Mouse (Mus musculus) limb, embryonic 13.5 days (tissue): ENCODE results near the gene Selenoo. TPM values are rescaled to one million over a fixed set of nuclear protein-coding genes. Genes with fewer than 3 reads are reported as not detected.

Experiments
- ATAC-seq: fragments of 200-750 bp; cut with Nextera tagmentation; 2 replicates; pipeline ENCODE4 v1.8.0; 2017; ENCODE audit warnings: low read depth, moderate number of reproducible peaks, moderate TSS enrichment; ENCODE audit not compliant: low FRiP score
- H3K27ac ChIP-seq: fragments of 300-500 bp; sonication (generic); 2 replicates; pipeline ENCODE4 v1.5.1; 2015; ENCODE audit warnings: inconsistent platforms, mild to moderate bottlenecking, moderate library complexity
- H3K27me3 ChIP-seq: fragments of 300-500 bp; sonication (generic); 2 replicates; pipeline ENCODE4 v1.6.1; 2015; ENCODE audit warnings: mild to moderate bottlenecking, inconsistent platforms
- H3K36me3 ChIP-seq: fragments of 300-500 bp; sonication (generic); 2 replicates; pipeline ENCODE4 v1.6.1; 2015; ENCODE audit warnings: inconsistent platforms, mild to moderate bottlenecking, moderate library complexity
- H3K4me1 ChIP-seq: fragments of 300-500 bp; sonication (generic); 2 replicates; pipeline ENCODE4 v1.6.1; 2015; ENCODE audit warnings: inconsistent platforms
- H3K4me2 ChIP-seq: fragments of 300-500 bp; sonication (generic); replicated peaks from 2 replicates; pipeline ENCODE4 v1.6.1; 2015; ENCODE audit warnings: inconsistent platforms, mild to moderate bottlenecking, moderate library complexity
- H3K4me3 ChIP-seq: fragments of 300-500 bp; sonication (generic); 2 replicates; pipeline ENCODE4 v1.5.1; 2015; ENCODE audit warnings: moderate library complexity, mild to moderate bottlenecking, inconsistent platforms
- H3K9ac ChIP-seq: fragments of 300-500 bp; sonication (generic); 2 replicates; pipeline ENCODE4 v1.6.1; 2015; ENCODE audit warnings: mild to moderate bottlenecking, inconsistent platforms
- H3K9me3 ChIP-seq: fragments of 300-500 bp; sonication (generic); 2 replicates; pipeline ENCODE4 v1.6.1; 2016; ENCODE audit warnings: inconsistent platforms
- WGBS: fragments of 180-500 bp; shearing (Covaris S2); methylation state at CpG from one replicate; pipeline ENCODE4 v1.1.7; 2015; 5-methylcytosine and 5-hydroxymethylcytosine counted together
- polyA plus RNA-seq: library from polyadenylated mRNA; unstranded; fragments of >200 nt; fragmentation: Nextera tagmentation; extraction: Ambion mirVana; gene quantifications from 2 replicates; pipeline ENCODE4 v1.2.1, GENCODE M21; 2015

The Selenoo gene
- polyA plus RNA-seq, 1 experiment from 2014 or later, result 19.0 TPM

DNA sequence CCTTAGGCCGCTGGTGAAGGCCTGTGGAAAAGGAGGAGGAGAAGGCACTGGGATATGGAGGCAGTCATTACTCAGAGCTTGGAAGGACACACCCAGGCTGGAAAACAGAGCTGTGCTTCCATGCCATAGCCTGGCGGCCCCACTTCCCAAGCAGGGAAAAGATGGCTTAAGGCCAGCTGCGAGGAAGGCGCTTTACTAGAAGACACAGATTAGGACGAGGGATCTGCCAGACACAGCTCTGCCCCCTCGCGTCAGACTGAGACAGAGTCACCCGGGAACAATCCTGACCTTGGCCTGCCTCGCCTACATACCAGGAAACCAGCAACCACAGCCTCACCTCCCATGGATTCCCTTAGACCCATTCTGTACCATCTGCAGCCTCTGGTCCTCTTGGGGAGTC lies 21.3 kb downstream of the Selenoo start:
- Histone ChIP-seq H3K27me3 (no peaks in the 10 kb centered on the region), H3K4me2 (no peak overlapping the region), H3K9me3 (no peaks in the 10 kb centered on the region), H3K27ac (no peak overlapping the region), H3K4me3 (no peak overlapping the region), H3K36me3 (peaks cover 96% of the 10 kb centered on the region), H3K9ac (no peak overlapping the region), H3K4me1 (no peaks in the 10 kb centered on the region)
- ATAC-seq, result no peak
- 89% methylated on average over 9 of the region's 9 CpGs for WGBS

DNA sequence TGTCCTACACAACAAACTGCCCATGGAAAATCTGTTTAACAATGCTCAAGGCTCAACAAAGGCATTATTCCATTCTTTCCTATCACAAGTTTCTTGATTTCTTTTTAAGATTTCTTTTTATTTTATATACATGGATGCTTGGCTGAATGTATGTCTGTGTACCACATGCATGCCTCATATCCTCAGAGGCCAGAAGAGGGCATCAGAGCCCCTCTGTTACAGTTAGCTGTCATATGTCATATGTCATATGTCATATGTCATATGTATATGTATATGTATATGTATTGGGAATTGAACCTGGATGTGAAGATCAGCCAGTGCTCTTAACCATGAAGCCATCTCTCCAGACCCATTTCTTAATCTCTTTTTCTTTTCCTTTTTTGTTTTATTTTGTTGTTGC lies 29.1 kb downstream of the Selenoo start:
- Histone ChIP-seq H3K4me3 (no peak overlapping the region), H3K9ac (no peak overlapping the region), H3K4me1 (peaks cover 31% of the 10 kb centered on the region), H3K36me3 (peaks cover 69% of the 10 kb centered on the region), H3K4me2 (no peak overlapping the region), H3K9me3 (no peaks in the 10 kb centered on the region), H3K27ac (no peak overlapping the region), H3K27me3 (no peaks in the 10 kb centered on the region)
- ATAC-seq, result no peak

DNA sequence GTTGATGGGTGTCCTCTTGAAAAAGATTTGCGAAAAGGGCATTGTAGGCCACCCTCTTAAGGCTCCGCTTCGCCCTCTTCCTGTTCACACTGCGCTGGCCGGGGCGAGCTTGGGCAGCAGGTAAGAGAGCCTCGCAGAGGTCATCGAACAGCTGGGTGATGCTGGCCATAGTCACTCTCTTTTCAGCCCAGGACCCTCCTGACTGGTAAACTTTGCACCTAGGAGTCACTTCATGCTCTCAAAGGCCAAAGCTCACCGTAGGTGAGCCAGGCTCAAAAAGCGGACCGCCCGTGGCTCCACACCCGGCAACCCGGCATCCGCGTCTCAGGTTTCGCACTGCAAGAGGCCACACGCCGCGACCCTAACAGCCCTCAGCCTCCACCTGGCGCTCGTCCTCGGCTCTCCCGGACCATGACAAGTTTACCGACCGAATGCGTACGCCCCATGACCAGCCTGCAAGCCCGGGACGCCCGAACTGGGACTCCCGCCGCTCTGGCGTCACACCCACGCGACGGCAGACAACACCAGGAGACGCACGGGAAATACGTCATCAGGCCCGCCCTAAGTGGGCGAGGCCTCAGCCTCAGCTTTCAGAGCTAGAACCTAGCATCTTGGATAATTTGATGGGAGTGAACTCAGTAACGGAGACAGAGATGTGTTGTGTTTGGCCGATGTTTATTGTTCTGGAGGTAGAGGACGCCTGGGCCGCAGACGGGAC lies 33.9 kb downstream of the Selenoo start, which contains the start of gene Tubgcp6:
TSS of gene Tubgcp6 (minus strand) at position 464 of the 718 bp plus-strand sequence.
- ATAC-seq, result peak; percentile 87
- Histone ChIP-seq H3K27ac (peak within 1 kb of the TSS; percentile 72; the same call in 1 of the 2 replicates), H3K9me3 (no peaks in the 10 kb centered on the region)

GRCm38 (mm10) chr15:89123595-89123994 lies 34.7 kb downstream of the Selenoo start:
- Histone ChIP-seq H3K4me3 (peak overlapping the region; percentile 88), H3K27me3 (no peaks in the 10 kb centered on the region), H3K4me1 (peaks cover 50% of the 10 kb centered on the region), H3K36me3 (peaks cover 26% of the 10 kb centered on the region), H3K4me2 (peak overlapping the region; percentile 96), H3K9me3 (no peaks in the 10 kb centered on the region), H3K27ac (peak overlapping the region; percentile 72; the same call in 1 of the 2 replicates), H3K9ac (peak overlapping the region; percentile 87)
- ATAC-seq, result no peak
- WGBS, result 31% methylated on average over 11 of the region's 11 CpGs

More for the DNA sequence above, 33.9 kb downstream of the Selenoo start, which contains the start of gene Tubgcp6:
- Histone ChIP-seq H3K4me3 (peak within 1 kb of the TSS; percentile 88), H3K9ac (peak within 1 kb of the TSS; percentile 87), H3K4me2 (peak within 1 kb of the TSS; percentile 96), H3K4me1 (peaks cover 46% of the 10 kb centered on the region), H3K27me3 (no peaks in the 10 kb centered on the region), H3K36me3 (peaks cover 33% of the 10 kb centered on the region)
- WGBS, result under 1% methylated on average over 47 of the region's 47 CpGs

DNA sequence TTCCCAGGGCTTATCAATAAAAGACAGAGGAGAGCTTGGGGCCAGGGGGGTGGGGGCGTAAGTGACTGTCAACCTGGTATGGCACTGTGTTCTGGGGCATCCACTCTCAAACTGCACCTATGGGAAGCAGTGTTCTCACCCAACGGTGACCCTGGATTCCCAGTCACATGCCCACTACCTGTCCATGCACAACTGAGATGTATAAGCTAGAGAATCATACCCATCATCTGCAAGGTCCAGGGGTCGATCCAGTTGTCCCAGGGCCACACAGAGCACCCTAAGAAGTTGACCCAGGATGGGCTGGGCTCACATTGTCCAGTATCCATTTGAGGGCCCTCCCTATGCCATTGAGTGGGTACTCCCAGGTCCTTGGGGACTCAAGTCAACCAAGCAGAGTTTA lies 35.4 kb downstream of the Selenoo start:
- no peak overlapping the region for H3K4me3 ChIP-seq
- no peak overlapping the region for H3K27ac ChIP-seq
- 91% methylated on average over 3 of the region's 3 CpGs for WGBS
- ATAC-seq, result no peak
- no peak overlapping the region; the same call in 1 of the 2 replicates for H3K9ac ChIP-seq
- no peaks in the 10 kb centered on the region for H3K27me3 ChIP-seq
- H3K4me2 ChIP-seq, result peak overlapping the region; percentile 96; the same call in 1 of the 2 replicates
- H3K9me3 ChIP-seq, result no peaks in the 10 kb centered on the region
- H3K4me1 ChIP-seq, result peaks cover 54% of the 10 kb centered on the region
- peaks cover 19% of the 10 kb centered on the region for H3K36me3 ChIP-seq

GRCm38 (mm10) chr15:89125351-89125750 lies 36.5 kb downstream of the Selenoo start:
- H3K27me3 ChIP-seq, result no peaks in the 10 kb centered on the region
- no peak overlapping the region for H3K4me2 ChIP-seq
- H3K4me1 ChIP-seq, result peaks cover 44% of the 10 kb centered on the region
- no peak for ATAC-seq
- 93% methylated on average over 9 of the region's 9 CpGs for WGBS
- no peaks in the 10 kb centered on the region for H3K9me3 ChIP-seq
- no peak overlapping the region for H3K4me3 ChIP-seq
- H3K36me3 ChIP-seq, result peaks cover 9% of the 10 kb centered on the region
- no peak overlapping the region for H3K9ac ChIP-seq
- no peak overlapping the region for H3K27ac ChIP-seq

DNA sequence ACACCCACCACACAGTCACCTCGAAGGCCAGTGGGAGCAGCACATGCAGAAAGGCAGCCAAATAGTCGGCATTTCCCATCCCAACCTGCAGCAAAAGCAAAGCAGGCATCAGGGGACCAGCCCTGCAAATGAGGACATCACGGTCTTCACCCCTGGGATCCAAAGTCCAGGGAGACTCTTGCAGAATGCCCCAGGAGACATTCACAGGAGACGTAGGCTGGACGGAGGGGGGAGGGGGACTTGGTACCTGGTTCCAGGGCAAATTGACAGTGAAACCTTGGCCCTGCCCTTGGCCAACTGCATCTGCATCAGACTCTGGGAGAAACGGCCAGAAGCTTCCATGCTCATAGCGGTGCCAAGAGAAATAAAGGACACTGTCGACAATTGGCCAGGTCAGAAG lies 37.7 kb downstream of the Selenoo start:
- no peak overlapping the region for H3K27ac ChIP-seq
- peaks cover 7% of the 10 kb centered on the region; the same call in 1 of the 2 replicates for H3K36me3 ChIP-seq
- ATAC-seq, result no peak
- H3K4me3 ChIP-seq, result no peak overlapping the region
- WGBS, result 88% methylated on average over 8 of the region's 8 CpGs
- H3K27me3 ChIP-seq, result no peaks in the 10 kb centered on the region
- peaks cover 31% of the 10 kb centered on the region for H3K4me1 ChIP-seq
- no peak overlapping the region for H3K9ac ChIP-seq
- H3K4me2 ChIP-seq, result no peak overlapping the region
- H3K9me3 ChIP-seq, result no peaks in the 10 kb centered on the region

DNA sequence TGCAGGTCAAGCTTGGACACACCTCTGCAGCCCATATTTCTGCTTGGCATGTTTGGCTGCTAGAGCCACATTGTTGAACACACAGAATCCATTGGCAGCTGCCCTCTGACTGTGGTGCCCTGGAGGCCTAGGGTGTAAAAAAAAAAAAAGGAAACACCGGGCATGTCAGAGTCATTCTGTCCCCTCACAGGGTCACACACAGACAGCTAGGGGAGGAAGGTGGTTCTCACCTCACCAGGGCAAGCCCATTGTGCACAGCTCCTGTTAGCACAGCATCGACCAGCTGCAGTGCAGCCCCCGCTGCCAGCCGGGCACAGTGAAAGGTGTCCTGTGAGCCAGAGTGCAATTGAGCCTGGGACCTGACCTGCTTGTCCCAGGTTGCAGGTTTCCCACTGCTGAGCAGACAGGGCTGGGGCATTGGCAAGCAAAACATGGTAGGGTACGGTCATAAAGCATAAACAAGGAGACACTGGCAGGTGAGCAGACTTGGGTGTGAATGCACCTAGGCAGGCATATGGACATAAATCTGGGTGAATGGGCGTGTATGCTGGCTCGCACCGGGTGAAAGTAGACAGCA lies 38.6 kb downstream of the Selenoo start:
- H3K4me3 ChIP-seq, result peak overlapping the region; percentile 63
- no peaks in the 10 kb centered on the region for H3K27me3 ChIP-seq
- H3K36me3 ChIP-seq, result peaks cover 7% of the 10 kb centered on the region; the same call in 1 of the 2 replicates
- H3K27ac ChIP-seq, result no peak overlapping the region
- peak overlapping the region; percentile 86 for H3K4me2 ChIP-seq
- WGBS, result 82% methylated on average over 8 of the region's 8 CpGs
- no peaks in the 10 kb centered on the region for H3K9me3 ChIP-seq
- H3K4me1 ChIP-seq, result peaks cover 23% of the 10 kb centered on the region
- ATAC-seq, result no peak
- H3K9ac ChIP-seq, result peak overlapping the region; percentile 75; the same call in 1 of the 2 replicates

- ATAC-seq, result peak; percentile 82
- Histone ChIP-seq H3K9ac (peak within 1 kb of the TSS; percentile 75), H3K27me3 (no peaks in the 10 kb centered on the region), H3K27ac (peak within 1 kb of the TSS; percentile 68), H3K4me3 (peak within 1 kb of the TSS; percentile 63), H3K9me3 (no peaks in the 10 kb centered on the region), H3K4me1 (peaks cover 19% of the 10 kb centered on the region), H3K36me3 (peaks cover 7% of the 10 kb centered on the region; the same call in 1 of the 2 replicates), H3K4me2 (peak within 1 kb of the TSS; percentile 86)
- WGBS, result 3% methylated on average over 36 of the region's 36 CpGs
Measured at GRCm38 (mm10) chr15:89128382-89129350, 39.8 kb downstream of the Selenoo start, which contains the start of gene Hdac10. Gene Hdac10 (minus strand): TSS chr15:89128700.

DNA sequence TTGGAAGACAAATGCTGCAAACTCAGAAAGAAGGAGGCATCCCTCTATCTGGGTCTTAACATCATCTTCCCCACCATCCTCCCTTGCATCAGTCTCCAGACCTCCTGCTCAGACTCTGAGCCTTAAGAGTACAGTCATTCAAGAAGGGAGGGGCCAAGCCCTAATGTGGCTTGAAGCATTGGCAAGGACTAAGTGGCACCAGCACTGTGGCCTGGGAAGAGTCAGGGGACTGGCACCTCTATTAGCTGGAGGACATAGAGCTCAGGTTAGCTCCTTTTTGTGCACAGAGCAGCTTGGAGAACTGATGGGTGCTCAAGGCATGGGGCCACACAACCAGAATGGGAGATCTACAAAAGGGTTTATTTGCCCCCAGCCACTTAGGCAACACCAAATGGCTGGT lies 41.4 kb downstream of the Selenoo start:
- Histone ChIP-seq H3K4me3 (no peak overlapping the region), H3K4me1 (peaks cover 12% of the 10 kb centered on the region), H3K9ac (no peak overlapping the region), H3K27ac (no peak overlapping the region), H3K27me3 (no peaks in the 10 kb centered on the region), H3K4me2 (no peak overlapping the region), H3K36me3 (peaks cover 4% of the 10 kb centered on the region; the same call in 1 of the 2 replicates), H3K9me3 (no peaks in the 10 kb centered on the region)
- no peak for ATAC-seq

- Histone ChIP-seq H3K27ac (no peak overlapping the region), H3K27me3 (no peaks in the 10 kb centered on the region), H3K4me3 (no peak overlapping the region), H3K9me3 (no peaks in the 10 kb centered on the region), H3K4me1 (peaks cover 12% of the 10 kb centered on the region), H3K9ac (no peak overlapping the region), H3K4me2 (no peak overlapping the region), H3K36me3 (no peaks in the 10 kb centered on the region)
- no peak for ATAC-seq
- WGBS, result 85% methylated on average over 3 of the region's 3 CpGs
Measured at GRCm38 (mm10) chr15:89131316-89131715, 42.4 kb downstream of the Selenoo start.
